Mouse (Mus musculus): ENCODE data around the gene Eef1g. TPM values are rescaled to one million over a fixed set of nuclear protein-coding genes. Genes with fewer than 3 reads are reported as not detected.
A peak's percentile ranks its signal among the peaks of the same experiment; 100 is the strongest.
"Not testable (repeated sequence)": the region's sequence is repeated elsewhere in the genome, so short reads cannot be mapped to it uniquely, and the experiment has no call there.

Gene Eef1g
- total RNA-seq, 2 experiments from 2014 or later = 219 to 232 TPM

DNA sequence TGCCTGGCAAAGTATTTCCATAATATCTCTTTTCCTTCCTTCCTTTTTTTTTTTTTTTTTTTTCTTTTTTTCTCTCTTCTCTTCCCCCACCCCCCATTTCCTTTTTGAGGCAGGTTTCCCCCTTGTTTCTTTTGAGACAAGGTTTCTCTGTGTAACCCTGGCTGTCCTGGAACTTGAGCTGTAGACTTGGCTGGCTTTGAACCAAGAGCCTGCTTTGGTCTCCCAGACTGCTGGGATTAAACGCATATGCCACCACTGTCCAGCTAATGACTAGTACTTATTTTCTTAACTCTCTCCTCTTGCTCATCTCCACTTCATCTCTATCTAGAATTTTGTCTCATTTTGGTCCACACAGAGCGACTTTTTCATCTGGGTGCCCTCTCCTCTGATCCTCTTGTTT lies 23.8 kb upstream of the Eef1g start:
- DNase-seq (ENCODE audit: low spot score in 2 of 2) = no peak
- intact Hi-C loops (cut with DNase I) = loop anchor here (5.0 kb wide), 1 partner anchor 56 kb away; the partner anchor contains the start of genes 1810009A15Rik and Gm49416

DNA sequence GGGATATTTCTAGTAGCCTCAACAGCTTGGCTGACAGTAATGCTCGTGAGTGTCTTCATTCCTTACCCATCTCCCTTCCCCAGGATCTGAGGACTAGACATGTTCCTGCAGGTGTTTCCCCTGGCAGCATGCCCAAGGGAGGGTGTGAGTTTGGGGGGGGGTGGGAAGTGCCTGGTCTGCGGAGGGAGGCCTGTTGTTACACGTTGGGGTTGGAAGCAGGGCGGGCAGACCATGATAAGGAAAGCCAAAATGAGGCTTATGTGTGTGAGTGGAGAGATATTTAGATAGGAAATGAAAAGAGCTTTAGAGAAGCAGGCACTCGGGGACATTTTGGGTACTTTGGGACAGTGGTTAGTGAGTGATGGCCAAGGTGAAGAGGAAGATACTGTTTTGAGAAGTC lies 22.8 kb upstream of the Eef1g start:
- no peak for DNase-seq (ENCODE audit: low spot score in 2 of 2)
- intact Hi-C loops (cut with DNase I) = loop anchor here (5.0 kb wide), 1 partner anchor 57 kb away; the partner anchor contains the start of genes 1810009A15Rik and Gm49416

DNA sequence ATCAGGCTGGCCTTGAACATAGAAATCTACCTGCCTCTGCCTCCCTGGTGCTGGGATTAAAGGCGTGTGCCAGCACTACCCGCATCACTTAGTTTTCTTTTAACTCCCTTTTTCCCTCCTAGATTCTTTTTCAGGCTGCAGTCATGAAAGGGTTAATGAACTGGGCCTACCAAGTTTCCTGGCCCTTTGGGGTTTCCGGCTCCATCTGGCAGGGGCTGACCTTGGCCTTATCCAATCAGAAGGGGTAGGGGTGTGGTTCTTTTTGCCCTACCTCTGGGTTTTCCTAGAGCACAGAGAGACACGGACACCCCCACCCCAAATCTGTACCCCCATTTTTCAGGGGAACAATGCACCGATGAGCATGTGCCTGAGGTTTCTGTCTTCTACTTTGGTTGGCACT lies 22.1 kb upstream of the Eef1g start:
- intact Hi-C loops (cut with DNase I) = loop anchor here (5.0 kb wide), 1 partner anchor 57 kb away; the partner anchor contains the start of genes 1810009A15Rik and Gm49416
- DNase-seq (ENCODE audit: low spot score in 2 of 2) = no peak

DNA sequence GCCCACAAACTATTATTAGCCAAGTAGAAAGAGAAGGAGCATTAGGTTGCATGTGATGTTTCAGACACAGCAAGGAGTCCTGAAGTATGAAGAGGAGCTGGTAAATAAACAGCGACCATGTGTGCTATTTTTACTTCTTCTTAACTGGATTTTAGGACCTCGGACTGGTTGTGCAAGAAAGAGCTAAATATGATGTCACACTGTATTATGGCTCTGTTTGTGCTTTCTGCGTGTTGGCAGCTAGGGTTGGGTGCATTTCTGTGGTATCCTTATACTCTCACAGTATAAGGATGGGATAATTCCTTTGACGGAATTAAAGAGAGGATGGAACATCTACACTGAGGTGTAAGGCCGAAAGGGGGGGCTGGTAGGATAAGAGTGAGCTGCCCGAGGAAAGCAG lies 21.6 kb upstream of the Eef1g start:
- no peak for DNase-seq (ENCODE audit: low spot score in 2 of 2)
- intact Hi-C loops (cut with DNase I) = no loop called here

DNA sequence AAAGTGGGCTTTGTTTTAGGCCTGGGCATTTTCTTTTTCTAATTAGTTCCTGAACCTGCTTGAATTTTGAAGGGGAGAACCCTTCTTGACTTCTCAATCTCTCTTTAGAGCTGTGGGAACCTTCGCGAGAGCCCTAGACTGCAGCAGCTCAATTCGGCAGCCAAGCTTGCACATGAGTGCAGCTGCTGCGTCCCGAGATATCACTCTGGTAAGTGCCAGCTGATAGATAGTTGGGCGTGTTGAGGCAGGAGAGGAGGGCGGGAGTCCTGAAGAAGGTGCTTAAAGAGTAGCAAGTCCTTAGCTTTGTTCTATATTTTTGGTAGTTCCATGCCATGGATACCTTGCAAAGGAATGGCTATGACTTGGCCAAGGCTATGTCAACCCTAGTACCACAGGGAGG lies 19.9 kb upstream of the Eef1g start:
- no peak for DNase-seq (ENCODE audit: low spot score in 2 of 2)
- intact Hi-C loops (cut with DNase I) = no loop called here

DNA sequence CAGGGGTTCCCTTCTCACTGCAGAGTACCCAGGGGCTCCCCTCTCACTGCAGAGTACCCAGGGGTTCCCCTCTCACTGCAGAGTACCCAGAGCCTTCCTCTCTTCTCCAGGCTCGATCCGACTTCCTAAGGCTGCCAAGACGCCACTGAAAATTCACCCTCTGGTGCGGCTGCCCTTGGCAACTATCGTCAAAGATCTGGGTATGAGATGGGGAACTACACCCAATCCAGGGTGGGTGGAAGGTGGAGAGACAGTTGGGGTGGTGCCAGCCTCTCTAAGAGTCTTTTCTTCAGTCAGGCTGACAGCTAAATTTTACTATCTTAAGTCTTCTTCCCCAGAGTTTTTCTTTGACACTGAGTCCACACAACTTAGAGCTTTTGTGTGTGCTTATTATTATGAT lies 16.7 kb upstream of the Eef1g start:
- intact Hi-C loops (cut with DNase I) = loop anchor here (5.0 kb wide), 1 partner anchor 113 kb away; the partner anchor contains the start of genes Bscl2 and Gng3
- no peak for DNase-seq (ENCODE audit: low spot score in 2 of 2)

DNA sequence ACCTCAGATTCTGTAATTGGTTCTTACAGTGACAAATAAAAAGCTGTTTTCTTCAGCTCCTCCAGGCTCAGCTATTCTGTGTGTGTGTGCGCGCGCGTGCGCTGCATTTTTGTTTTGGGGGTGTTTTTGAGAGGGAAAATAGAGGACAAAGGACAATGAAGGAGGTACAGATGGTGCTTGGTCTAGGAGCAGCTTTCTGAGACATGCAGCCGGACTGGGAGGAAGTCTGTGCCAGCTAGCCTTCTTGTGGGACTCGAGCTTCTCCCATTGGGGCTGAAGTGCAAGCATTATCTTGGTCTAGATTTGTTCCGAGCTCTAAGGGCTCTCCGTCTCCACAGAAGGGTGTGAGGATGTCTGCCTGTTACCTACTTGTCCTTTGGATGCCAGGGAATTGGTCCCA lies 14.6 kb upstream of the Eef1g start:
- intact Hi-C loops (cut with DNase I) = loop anchor here (2.0 to 5.0 kb wide), 2 partner anchors 15 to 115 kb away; partner anchors contain the start of genes Bscl2, Eef1g and Gng3

DNA sequence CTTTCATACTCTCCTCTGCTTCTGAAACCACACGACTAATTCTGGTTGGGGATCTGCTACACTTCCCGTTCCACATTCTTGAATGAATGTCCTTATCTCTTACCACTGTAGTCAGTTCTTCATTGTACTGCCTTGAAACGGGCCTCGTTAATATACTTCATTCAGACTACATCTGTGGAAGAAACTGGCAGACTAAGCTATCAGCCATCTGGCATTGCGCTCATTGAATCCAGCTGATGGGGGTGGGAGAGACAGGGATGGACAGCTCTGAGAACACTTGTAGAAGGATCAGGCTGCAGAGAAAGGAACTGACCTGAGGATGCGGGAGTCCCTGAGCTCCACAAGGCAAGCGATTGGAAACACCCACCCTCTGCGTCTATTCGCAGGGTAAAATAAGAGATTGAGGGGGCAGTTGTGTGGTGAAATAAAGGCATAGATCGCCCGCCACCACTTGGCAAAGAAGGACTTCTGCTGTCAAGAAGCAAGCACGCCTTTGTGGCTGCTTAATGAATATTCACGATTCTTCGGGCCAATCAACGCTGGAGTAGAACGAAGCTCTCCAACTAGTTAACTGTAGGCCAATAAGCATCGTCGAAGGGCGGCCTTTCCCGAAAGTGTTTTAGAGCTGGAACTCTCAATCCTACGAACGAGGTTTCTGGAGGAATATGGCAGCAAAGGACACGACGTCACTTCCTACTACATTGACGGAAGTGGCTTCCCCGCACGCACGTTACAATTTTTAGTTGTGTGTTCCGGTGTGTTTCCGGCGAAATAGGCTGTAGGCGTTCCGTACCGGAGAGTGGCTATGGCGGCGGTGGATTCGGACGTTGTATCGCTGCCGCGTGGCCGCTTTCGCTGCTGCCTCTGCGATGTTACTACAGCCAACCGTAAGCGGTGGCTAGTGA lies 13.5 kb upstream of the Eef1g start, which contains the start of gene Tut1:
TSS of gene Tut1 (plus strand) at position 713 of the 905 bp plus-strand sequence.
- intact Hi-C loops (cut with DNase I) = loop anchor here (2.0 to 5.0 kb wide), 2 partner anchors 13 to 116 kb away; partner anchors contain the start of genes Bscl2, Eef1g and Gng3
- DNase-seq (ENCODE audit: low spot score in 2 of 2) = peak; percentile 93 to 95

More for the DNA sequence above, 14.6 kb upstream of the Eef1g start:
- no peak for DNase-seq (ENCODE audit: low spot score in 2 of 2)

DNA sequence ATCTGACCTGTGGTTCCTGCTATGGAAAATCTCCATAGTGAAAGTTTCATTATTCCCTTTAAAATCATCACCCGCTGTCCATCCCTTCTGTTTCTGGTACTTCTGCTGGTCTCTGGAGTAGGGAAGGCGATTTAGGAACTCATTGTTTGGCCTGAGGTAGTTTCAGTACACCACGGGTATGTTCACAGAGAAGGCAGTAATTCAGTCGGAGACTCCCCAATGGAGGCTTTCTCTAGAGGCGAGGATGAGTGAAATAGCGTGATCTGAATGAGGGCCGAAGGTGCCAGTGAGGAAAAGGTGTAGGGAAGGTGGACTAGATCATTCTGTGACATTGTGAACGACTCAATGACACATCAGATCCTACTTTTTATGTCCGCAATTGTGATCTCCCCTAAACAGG lies 12.7 kb upstream of the Eef1g start:
- intact Hi-C loops (cut with DNase I) = loop anchor here (5.0 kb wide), 1 partner anchor 117 kb away; the partner anchor contains the start of genes Bscl2 and Gng3
- DNase-seq (ENCODE audit: low spot score in 2 of 2) = no peak

DNA sequence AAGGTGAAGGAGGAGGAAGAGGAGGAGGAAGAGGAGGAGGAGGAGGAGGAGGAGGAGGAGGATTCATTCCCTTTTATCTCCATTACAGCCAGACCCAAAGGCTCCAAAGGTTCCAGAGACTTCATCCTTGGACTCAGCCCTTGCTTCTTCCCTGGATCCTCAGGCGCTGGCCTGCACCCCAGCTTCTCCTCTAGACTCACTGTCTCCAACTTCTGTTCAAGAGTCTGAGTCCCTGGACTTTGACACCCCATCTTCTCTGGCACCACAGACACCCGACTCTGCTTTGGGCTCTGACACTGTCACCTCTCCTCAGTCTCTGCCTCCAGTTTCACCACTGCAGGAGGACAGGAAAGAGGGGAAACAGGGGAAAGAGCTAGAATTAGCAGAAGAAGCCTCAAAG lies 4.6 kb upstream of the Eef1g start:
- intact Hi-C loops (cut with DNase I) = no loop called here
- DNase-seq (ENCODE audit: low spot score in 2 of 2) = no peak

DNA sequence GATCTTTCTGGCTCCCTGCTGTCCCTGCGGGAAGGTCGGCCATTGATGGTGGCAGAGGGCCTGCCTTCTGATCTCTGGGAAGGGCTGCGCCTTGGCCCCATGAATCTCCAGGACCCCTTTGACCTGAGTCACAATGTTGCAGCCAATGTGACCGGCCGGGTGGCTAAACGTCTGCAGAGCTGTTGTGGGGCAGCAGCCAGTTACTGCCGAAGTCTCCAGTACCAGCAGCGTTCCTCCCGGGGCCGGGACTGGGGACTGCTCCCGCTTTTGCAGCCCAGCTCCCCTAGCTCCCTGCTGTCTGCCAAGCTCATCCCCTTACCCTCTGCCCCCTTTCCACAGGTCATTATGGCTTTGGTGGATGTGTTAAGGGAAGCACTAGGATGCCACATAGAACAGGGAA lies 1.8 kb upstream of the Eef1g start:
- DNase-seq (ENCODE audit: low spot score in 2 of 2) = no peak
- intact Hi-C loops (cut with DNase I) = no loop called here

DNA sequence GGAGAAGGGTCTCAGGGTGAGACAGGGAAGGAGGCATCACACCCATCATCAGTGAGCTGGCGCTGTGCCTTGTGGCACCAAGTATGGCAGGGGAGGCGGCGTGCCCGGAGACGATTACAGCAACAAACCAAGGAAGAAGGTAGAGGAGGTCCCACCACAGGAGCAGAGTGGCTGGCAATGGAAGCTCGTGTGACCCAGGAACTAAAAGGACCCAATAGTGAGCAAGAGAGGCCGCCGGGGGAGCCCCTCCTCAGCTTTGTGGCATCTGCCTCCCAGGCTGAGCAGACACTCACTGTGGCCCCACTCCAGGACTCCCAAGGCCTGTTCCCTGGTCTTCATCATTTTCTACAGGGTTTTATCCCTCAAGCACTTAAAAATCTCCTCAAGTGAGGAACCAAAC lies 1.1 kb upstream of the Eef1g start:
- intact Hi-C loops (cut with DNase I) = loop anchor here (2.0 kb wide), 1 partner anchor 13 kb away; the partner anchor contains the start of gene Tut1
- no peak for DNase-seq (ENCODE audit: low spot score in 2 of 2)

DNA sequence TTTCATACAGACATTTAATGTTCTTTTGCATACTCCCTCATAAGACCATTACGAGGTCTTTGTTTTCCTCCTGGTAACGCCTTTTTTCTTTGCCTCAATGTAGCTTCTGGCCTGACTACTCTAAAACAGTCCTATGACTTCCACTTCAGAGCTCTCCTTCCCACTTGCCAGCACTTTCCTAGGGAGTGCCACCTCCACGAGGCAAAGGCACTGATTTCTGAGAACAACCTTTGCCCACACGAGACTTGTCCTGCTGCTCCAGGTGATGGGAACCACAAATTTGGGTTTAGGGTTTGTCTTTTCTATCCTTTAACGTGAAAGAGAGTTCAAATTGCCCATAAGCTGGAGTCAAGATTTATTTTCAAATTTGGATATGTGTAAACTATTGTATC lies 647 bp upstream of the Eef1g start:
- DNase-seq (ENCODE audit: low spot score in 2 of 2) = no peak
- intact Hi-C loops (cut with DNase I) = loop anchor here (2.0 kb wide), 1 partner anchor 13 kb away; the partner anchor contains the start of gene Tut1

DNA sequence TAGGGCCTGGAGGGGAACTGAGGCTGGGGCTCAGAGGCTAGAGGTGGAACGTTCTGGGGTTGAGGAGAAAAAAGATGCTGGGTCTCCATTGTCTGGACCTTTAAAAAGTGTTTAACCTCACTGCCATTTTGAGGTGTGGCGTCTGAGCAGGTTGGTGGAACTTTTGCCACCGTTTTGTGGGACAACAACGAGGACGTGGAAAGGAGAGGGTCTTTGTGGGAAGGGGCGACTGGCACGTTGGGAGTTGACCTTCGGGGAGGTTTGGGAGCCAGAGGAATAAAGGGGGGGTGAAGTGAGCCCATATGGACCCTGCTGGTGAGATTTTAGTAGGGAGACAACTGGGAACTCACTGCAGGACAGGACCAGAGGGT lies 517 bp downstream of the Eef1g start:
- intact Hi-C loops (cut with DNase I) = loop anchor here (2.0 kb wide), 1 partner anchor 15 kb away; the partner anchor contains the start of gene Tut1
- no peak for DNase-seq (ENCODE audit: low spot score in 2 of 2)

DNA sequence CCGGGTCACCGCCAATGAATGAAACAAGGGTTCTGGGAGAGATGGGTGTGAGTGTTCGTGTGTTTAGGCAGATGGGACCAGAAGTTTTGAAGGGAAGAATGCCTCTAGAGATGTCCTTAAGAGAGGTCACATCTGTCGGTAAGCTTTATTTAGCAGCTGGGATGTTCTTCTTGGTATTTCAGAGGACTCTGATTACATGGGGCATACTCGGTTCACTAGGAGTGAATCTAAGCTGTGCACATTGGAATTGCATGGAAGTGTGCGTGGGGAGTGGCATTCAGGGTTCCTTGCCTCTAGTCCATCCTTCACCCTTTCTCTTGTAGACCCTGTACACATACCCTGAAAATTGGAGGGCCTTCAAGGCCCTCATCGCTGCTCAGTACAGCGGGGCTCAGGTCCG lies 1.1 kb downstream of the Eef1g start:
- intact Hi-C loops (cut with DNase I) = loop anchor here (2.0 kb wide), 1 partner anchor 15 kb away; the partner anchor contains the start of gene Tut1
- DNase-seq (ENCODE audit: low spot score in 2 of 2) = no peak

DNA sequence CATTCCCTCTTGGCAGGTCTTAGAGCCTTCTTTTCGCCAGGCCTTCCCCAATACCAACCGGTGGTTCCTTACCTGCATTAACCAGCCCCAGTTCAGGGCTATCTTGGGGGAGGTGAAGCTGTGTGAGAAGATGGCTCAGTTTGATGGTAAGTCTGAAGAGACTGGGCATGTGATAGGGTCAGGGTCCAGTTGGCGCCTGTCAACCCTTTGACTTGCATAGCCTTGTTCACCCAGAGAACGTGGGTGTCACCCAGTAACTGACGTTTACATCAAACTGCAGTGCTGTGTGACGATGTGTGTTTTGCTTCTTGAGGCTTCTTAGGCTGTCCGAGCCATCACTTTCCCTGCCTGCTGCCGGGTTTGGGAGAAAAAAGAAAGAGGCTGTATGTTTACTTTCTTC lies 5.7 kb downstream of the Eef1g start:
- DNase-seq (ENCODE audit: low spot score in 2 of 2); intact Hi-C loops (cut with DNase I): not testable (repeated sequence)

DNA sequence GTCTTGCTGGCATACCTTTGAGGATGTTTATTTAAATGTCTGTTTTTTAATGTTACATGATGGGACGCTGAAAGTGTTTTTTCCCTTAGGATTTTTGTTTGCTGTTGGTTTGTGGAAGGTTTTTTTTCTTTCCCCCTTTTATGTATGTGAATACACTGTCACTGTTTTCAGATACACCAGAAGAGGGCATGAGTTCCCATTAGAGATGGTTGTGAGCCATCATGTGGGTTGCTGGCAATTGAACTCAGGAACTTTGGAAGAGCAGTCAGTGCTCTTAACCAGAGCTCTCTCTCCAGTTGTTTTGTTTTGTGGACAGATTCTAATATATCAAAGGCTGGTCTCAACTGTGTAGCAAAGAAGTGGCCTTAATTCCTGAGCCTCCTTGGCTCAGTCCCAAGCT lies 7.8 kb downstream of the Eef1g start:
- no peak for DNase-seq (ENCODE audit: low spot score in 2 of 2)
- intact Hi-C loops (cut with DNase I) = no loop called here

DNA sequence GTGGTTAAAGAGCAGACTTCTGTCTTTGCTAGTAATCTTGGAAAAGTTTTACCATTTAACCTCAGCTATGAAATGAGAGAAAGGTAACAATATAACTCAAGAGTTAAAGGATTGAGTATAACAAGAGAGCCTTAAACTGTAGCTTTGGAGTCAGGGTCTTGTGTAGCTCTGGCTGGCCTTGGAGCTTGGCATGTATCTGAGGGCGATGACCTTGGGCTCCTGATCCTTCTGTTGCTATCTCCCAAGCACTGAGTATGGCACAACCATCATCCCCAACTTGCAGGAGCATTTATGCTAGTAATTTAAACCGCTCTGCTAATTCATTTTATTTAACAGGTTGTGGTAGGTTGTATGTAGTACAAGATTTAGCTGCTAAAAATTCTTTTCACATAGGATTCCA lies 8.7 kb downstream of the Eef1g start:
- no peak for DNase-seq (ENCODE audit: low spot score in 2 of 2)
- intact Hi-C loops (cut with DNase I) = no loop called here

DNA sequence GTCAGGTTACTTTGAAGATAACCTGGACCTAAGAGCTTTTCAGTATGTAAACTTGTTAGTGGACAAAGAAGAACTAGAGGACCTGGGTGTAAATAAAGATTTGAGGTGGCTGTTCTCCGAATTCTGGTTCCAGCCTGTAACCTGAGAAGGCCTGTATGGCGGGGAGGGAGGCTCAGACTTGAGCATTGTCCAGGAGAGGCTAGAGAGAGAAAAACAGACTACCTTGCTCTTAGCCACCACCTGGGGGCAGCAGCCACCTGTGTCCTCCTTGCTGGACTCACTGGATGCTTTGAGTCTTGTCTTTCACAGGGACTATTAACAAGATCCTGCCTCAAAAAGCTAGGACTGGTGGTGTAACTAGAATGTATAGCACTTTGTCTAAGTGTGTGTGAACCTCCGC lies 9.7 kb downstream of the Eef1g start:
- intact Hi-C loops (cut with DNase I) = no loop called here
- no peak for DNase-seq (ENCODE audit: low spot score in 2 of 2)

DNA sequence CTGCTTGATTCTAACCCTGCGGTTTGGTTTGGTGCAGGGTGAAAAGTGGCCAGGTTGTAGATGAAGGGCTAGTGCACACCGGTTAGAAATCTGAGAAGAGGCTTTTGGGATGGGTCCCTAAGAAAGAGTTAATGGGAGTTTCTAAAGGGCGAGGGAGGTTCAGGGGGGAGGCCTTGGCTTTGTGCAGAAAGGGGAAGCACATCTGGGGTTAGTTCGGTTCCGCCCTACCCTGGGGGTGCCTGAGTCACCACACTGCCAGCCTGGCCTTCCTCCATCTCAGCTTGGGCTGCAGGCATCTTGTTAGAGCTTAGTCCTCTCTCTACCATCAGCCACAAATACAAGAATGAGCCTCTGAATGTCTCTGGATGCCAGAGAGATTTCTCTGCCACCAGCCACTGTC lies 13.9 kb downstream of the Eef1g start:
- no peak for DNase-seq (ENCODE audit: low spot score in 2 of 2)
- intact Hi-C loops (cut with DNase I) = no loop called here
